Mouse (Mus musculus) layer of hippocampus, adult 18-20 months (tissue): ENCODE data around the gene Gab1. TPM values are rescaled to one million over a fixed set of nuclear protein-coding genes. Genes with fewer than 3 reads are reported as not detected.

ENCODE experiments used
- DNase-seq, 2 experiments: peaks; one replicate each; pipeline ENCODE4 v3.0.0; 2022; ENCODE audit warnings: low spot score in 2 of 2
- total RNA-seq, 2 experiments: library from RNA; stranded (reverse); gene quantifications; 2 replicates each; pipeline ENCODE4 v1.2.3; 2021

The Gab1 gene
- total RNA-seq, 2 experiments from 2014 or later, result 17.2 to 21.1 TPM

- no peak for DNase-seq
Measured at GRCm38 (mm10) chr8:80814087-80814791, 66.1 kb downstream of the Gab1 start.

- DNase-seq, result peak in 1 of 2 experiments; percentile 61
Measured at GRCm38 (mm10) chr8:80813439-80813838, 66.9 kb downstream of the Gab1 start.

GRCm38 (mm10) chr8:80811591-80811991, 68.7 kb downstream of the Gab1 start:
- no peak for DNase-seq

GRCm38 (mm10) chr8:80810916-80811315, 69.4 kb downstream of the Gab1 start:
- no peak for DNase-seq

- no peak for DNase-seq
Measured at GRCm38 (mm10) chr8:80810442-80810841, 69.9 kb downstream of the Gab1 start.

- DNase-seq, result no peak
Measured at GRCm38 (mm10) chr8:80807807-80808505, 72.4 kb downstream of the Gab1 start.

- DNase-seq, result peak in 1 of 2 experiments; percentile 63
Measured at GRCm38 (mm10) chr8:80804066-80804619, 76.2 kb downstream of the Gab1 start.

GRCm38 (mm10) chr8:80798778-80799177, 81.5 kb downstream of the Gab1 start:
- DNase-seq, result no peak

- DNase-seq, result no peak
Measured at GRCm38 (mm10) chr8:80798198-80798777, 82.0 kb downstream of the Gab1 start.

- DNase-seq, result no peak
Measured at GRCm38 (mm10) chr8:80796070-80796469, 84.2 kb downstream of the Gab1 start.

- DNase-seq, result no peak
Measured at GRCm38 (mm10) chr8:80794585-80795509, 85.5 kb downstream of the Gab1 start.

GRCm38 (mm10) chr8:80793791-80794515, 86.4 kb downstream of the Gab1 start:
- DNase-seq, result no peak

GRCm38 (mm10) chr8:80792214-80792613, 88.1 kb downstream of the Gab1 start:
- no peak for DNase-seq

- DNase-seq, result no peak
Measured at GRCm38 (mm10) chr8:80789324-80789723, 91.0 kb downstream of the Gab1 start.

- DNase-seq, result no peak
Measured at GRCm38 (mm10) chr8:80784559-80784958, 95.8 kb downstream of the Gab1 start.

- no peak for DNase-seq
Measured at GRCm38 (mm10) chr8:80783271-80783670, 97.0 kb downstream of the Gab1 start.

GRCm38 (mm10) chr8:80781338-80781737, 99.0 kb downstream of the Gab1 start:
- no peak for DNase-seq

GRCm38 (mm10) chr8:80780271-80780670, 100.0 kb downstream of the Gab1 start:
- DNase-seq, result no peak

GRCm38 (mm10) chr8:80776436-80776835, 103.9 kb downstream of the Gab1 start:
- DNase-seq, result no peak
